Mouse (Mus musculus): ENCODE measurements around the gene Epor. TPM values are rescaled to one million over a fixed set of nuclear protein-coding genes. Genes with fewer than 3 reads are reported as not detected.

Gene Epor
- polyA plus RNA-seq, 1 experiment from 2014 or later = 6.4 TPM

DNA sequence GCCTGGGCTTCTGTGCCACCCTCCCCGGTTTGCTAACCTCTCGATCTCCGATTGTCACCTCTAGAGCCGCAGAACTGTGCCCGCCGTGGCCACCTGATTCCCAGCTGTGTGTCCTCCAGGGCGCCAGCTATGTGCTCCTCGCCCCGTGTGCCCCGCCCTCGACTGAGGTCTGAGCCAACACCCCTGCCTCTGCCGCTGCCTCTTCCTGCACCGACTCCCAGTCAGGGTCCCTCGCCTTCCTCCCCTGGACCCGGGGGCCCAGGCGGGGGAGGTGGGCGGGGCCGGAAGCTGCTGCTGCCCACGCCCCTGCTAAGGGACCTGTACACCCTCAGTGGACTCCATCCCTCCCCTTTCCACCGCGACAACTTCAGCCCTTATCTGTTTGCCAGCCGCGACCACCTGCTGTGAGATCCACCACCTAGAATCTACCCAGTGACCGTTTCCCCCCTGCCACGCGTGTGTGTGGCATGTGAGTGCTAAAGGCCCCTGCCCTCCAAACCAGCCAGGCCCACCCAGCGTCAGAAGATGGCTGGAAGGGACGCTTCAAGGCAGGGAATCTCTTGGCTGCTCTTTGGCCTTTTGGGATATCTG lies 15.7 kb downstream of the Epor start:
- Histone ChIP-seq H3K27me3 (replicated peaks; ENCODE audit: control insufficient read depth, insufficient read depth, low read length) (peaks cover 6% of the 10 kb centered on the region; the same call in 1 of the 2 replicates), H3K4me2 (ENCODE audit: low read depth, low read length) (no peak overlapping the region), H3K27ac (ENCODE audit: low read length) (no peak overlapping the region), H3K9me3 (ENCODE audit: control insufficient read depth, low read length) (no peaks in the 10 kb centered on the region), H3K4me3 (ENCODE audit: low read length) (no peak overlapping the region), H3K4me1 (ENCODE audit: control insufficient read depth, insufficient read depth, low read length) (no peaks in the 10 kb centered on the region), H3K36me3 (ENCODE audit: control insufficient read depth, insufficient read depth, low read length) (no peaks in the 10 kb centered on the region), H3K9ac (ENCODE audit: low read depth, low read length) (no peak overlapping the region)
- ATAC-seq = peak; percentile 39; the same call in 1 of the 2 replicates
- 8% methylated on average over 26 of the region's 28 CpGs for WGBS

DNA sequence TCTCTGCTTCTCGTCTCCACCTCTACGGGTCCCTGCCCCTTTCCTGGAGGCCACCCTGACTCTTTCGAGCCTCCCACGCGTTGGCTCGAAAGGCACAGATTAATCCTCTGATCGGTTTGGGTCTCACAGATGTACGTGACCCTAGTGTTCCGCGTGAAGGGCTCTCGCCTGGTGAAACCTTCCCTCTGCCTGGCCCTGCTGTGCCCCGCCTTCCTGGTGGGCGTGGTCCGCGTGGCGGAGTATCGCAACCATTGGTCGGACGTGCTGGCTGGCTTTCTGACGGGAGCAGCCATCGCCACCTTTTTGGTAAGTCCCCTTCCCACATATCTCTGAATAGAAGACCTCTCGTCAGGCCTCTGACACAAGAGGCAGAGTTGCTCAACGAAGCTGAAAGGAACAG lies 19.0 kb downstream of the Epor start:
- ATAC-seq = no peak
- no peak overlapping the region for H3K4me2 ChIP-seq (ENCODE audit: low read depth, low read length)
- 17% methylated on average over 23 of the region's 23 CpGs for WGBS

GRCm38 (mm10) chr9:21943638-21944037 lies 19.7 kb downstream of the Epor start:
- ATAC-seq = no peak
- 48% methylated on average over 12 of the region's 12 CpGs for WGBS
- no peak overlapping the region for H3K4me3 ChIP-seq (ENCODE audit: low read length)
- H3K9ac ChIP-seq (ENCODE audit: low read depth, low read length) = no peak overlapping the region
- no peak overlapping the region for H3K27ac ChIP-seq (ENCODE audit: low read length)
- H3K4me2 ChIP-seq (ENCODE audit: low read depth, low read length) = no peak overlapping the region
- H3K4me1 ChIP-seq (ENCODE audit: control insufficient read depth, insufficient read depth, low read length) = no peaks in the 10 kb centered on the region
- H3K9me3 ChIP-seq (ENCODE audit: control insufficient read depth, low read length) = no peaks in the 10 kb centered on the region
- H3K27me3 ChIP-seq (replicated peaks; ENCODE audit: control insufficient read depth, insufficient read depth, low read length) = peaks cover 4% of the 10 kb centered on the region; the same call in 1 of the 2 replicates
- H3K36me3 ChIP-seq (ENCODE audit: control insufficient read depth, insufficient read depth, low read length) = no peaks in the 10 kb centered on the region

More for the DNA sequence above, 19.0 kb downstream of the Epor start:
- H3K27me3 ChIP-seq (replicated peaks; ENCODE audit: control insufficient read depth, insufficient read depth, low read length) = peaks cover 4% of the 10 kb centered on the region; the same call in 1 of the 2 replicates
- no peak overlapping the region for H3K27ac ChIP-seq (ENCODE audit: low read length)
- no peak overlapping the region for H3K4me3 ChIP-seq (ENCODE audit: low read length)
- H3K9me3 ChIP-seq (ENCODE audit: control insufficient read depth, low read length) = no peaks in the 10 kb centered on the region
- no peaks in the 10 kb centered on the region for H3K4me1 ChIP-seq (ENCODE audit: control insufficient read depth, insufficient read depth, low read length)
- H3K36me3 ChIP-seq (ENCODE audit: control insufficient read depth, insufficient read depth, low read length) = no peaks in the 10 kb centered on the region
- no peak overlapping the region for H3K9ac ChIP-seq (ENCODE audit: low read depth, low read length)

DNA sequence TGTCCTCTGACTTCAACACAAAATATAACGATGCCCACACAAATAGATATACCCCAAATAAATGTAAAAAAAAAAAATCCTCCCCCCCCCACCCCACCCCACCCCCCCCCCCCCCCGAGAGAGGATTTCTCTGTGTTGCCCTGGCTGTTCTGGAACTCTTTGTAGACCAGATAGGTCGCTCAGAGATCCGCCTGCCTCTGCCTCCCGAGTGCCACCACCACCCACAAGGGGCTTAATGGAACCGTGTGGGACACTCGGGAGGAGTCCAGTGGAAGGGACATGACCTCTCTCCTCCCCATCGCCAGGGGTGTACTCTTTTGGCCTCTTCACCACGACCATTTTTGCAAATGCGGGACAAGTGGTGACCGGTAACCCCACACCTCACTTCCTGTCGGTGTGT lies 20.3 kb downstream of the Epor start:
- Histone ChIP-seq H3K4me1 (ENCODE audit: control insufficient read depth, insufficient read depth, low read length) (no peaks in the 10 kb centered on the region), H3K27me3 (replicated peaks; ENCODE audit: control insufficient read depth, insufficient read depth, low read length) (peaks cover 4% of the 10 kb centered on the region; the same call in 1 of the 2 replicates), H3K9ac (ENCODE audit: low read depth, low read length) (no peak overlapping the region), H3K4me2 (ENCODE audit: low read depth, low read length) (no peak overlapping the region), H3K36me3 (ENCODE audit: control insufficient read depth, insufficient read depth, low read length) (no peaks in the 10 kb centered on the region), H3K27ac (ENCODE audit: low read length) (no peak overlapping the region), H3K4me3 (ENCODE audit: low read length) (no peak overlapping the region), H3K9me3 (ENCODE audit: control insufficient read depth, low read length) (no peaks in the 10 kb centered on the region)
- no peak for ATAC-seq
- 68% methylated on average over 12 of the region's 12 CpGs for WGBS

DNA sequence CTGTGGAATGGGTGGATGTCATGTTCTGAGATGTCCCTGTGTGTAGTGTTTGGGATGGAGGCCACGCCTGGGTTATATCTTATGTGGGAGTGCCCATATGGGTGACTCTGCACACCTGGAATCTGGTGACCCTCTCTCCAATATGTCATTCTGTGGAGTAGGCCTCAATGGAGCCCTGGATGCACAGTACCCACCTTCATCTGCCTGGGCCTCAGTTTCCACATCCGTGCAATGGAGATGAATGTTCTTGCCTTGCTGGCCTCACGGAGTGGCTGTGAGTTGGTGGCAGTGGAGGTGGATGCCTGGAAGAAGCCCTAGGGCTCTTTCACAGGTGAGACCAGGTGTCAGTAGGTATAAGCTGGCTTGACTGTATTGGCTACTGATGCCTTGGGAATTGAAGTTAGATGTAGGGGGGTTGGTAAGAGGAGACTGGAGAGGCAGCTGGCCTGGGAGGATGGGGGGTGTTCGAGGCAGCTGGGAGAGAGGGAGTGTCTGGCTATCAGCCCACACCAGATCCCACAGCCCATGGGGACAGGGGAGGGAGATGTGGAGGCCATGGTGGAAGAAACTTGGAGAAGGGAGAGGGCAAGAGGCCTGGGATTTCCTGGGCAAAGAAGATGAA lies 25.0 kb downstream of the Epor start:
- Histone ChIP-seq H3K27ac (ENCODE audit: low read length) (no peak overlapping the region), H3K36me3 (ENCODE audit: control insufficient read depth, insufficient read depth, low read length) (no peaks in the 10 kb centered on the region), H3K4me2 (ENCODE audit: low read depth, low read length) (no peak overlapping the region), H3K4me3 (ENCODE audit: low read length) (no peak overlapping the region), H3K4me1 (ENCODE audit: control insufficient read depth, insufficient read depth, low read length) (peaks cover 5% of the 10 kb centered on the region; the same call in 1 of the 2 replicates), H3K27me3 (replicated peaks; ENCODE audit: control insufficient read depth, insufficient read depth, low read length) (no peaks in the 10 kb centered on the region), H3K9ac (ENCODE audit: low read depth, low read length) (no peak overlapping the region), H3K9me3 (ENCODE audit: control insufficient read depth, low read length) (no peaks in the 10 kb centered on the region)
- WGBS = 79% methylated on average over 4 of the region's 4 CpGs
- no peak for ATAC-seq

DNA sequence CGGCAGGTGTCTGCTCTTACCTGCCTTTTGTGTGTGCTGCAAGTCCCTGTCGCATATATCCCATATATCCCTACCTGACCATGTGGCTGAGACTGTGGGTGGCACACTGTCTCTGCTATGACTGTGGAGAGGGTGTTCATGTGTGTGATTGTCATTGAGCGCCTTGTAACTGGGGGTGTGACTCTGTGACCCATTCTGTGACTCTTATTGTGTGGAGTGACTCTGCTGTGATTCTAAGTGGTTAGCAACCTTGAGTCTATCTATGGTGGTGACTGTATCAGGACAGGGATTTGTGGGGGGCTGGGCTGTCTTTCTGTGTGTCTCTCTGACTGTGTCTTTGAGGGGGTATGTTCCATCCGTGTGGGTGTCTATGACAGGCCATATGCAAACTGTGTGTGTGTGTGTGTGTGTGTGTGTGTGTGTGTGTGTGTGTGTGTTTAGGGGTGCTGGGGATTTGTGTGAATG lies 25.6 kb downstream of the Epor start:
- Histone ChIP-seq H3K27me3 (replicated peaks; ENCODE audit: control insufficient read depth, insufficient read depth, low read length) (no peaks in the 10 kb centered on the region), H3K4me1 (ENCODE audit: control insufficient read depth, insufficient read depth, low read length) (peaks cover 5% of the 10 kb centered on the region; the same call in 1 of the 2 replicates), H3K36me3 (ENCODE audit: control insufficient read depth, insufficient read depth, low read length) (no peaks in the 10 kb centered on the region), H3K9me3 (ENCODE audit: control insufficient read depth, low read length) (no peaks in the 10 kb centered on the region), H3K4me2 (ENCODE audit: low read depth, low read length) (no peak overlapping the region), H3K4me3 (ENCODE audit: low read length) (peak overlapping the region; percentile 53; the same call in 1 of the 2 replicates), H3K27ac (ENCODE audit: low read length) (no peak overlapping the region), H3K9ac (ENCODE audit: low read depth, low read length) (no peak overlapping the region)
- 80% methylated on average over 4 of the region's 4 CpGs for WGBS
- ATAC-seq = no peak

DNA sequence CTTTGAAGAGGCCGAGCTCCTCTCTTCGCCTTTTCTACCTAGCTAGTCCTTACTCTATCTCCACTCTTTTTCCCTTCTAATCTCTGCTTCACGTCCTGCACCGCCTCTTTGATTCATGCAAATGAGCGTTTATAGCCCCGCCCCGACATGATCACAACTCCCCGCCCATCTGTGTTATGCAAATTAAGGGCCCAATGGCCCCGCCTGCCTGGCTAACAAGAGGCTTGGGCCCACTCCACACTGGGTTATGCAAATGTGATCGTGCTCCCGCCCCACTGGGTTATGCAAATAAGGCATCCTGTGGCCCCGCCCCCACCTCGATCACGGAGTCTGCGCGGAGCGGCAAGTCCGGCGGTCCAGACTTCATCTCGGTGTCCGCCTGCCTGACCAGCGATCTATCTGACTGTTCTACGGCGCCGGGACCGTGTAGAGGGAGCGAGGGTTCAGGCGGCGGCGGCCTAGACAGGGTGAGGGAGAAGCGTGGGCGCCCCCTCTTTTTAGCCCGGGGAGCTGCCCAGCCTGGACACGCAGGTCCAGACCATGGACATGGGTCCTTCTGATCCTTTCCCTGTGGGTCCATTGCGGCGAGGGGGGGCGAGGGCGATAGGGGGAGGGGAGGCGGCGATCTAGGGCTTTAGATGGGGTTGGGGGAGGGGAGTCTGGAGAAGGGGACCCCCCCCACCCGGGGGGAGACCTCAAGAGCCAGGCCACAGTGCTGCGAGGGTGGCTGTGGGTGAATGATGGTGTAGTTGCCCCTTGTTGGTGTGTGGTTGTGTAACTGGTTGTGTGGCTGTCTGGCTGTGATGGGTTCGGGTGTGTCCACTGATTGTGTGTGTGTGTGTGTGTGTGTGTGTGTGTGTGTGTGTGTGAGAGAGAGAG lies 26.4 kb downstream of the Epor start, which contains the start of gene Plppr2:
Gene Plppr2 (plus strand): TSS at position 342 of the 879 bp plus-strand sequence.
- 1% methylated on average over 42 of the region's 43 CpGs for WGBS
- 0 out of 2 replicates have a peak within 1 kb of the TSS, but pooled peaks have one; percentile 29 for H3K27ac ChIP-seq (ENCODE audit: low read length)

GRCm38 (mm10) chr9:21935466-21936131 lies 27.7 kb downstream of the Epor start:
- 86% methylated on average over 7 of the region's 7 CpGs for WGBS
- no peak overlapping the region for H3K4me3 ChIP-seq (ENCODE audit: low read length)
- peaks cover 5% of the 10 kb centered on the region; the same call in 1 of the 2 replicates for H3K4me1 ChIP-seq (ENCODE audit: control insufficient read depth, insufficient read depth, low read length)
- H3K36me3 ChIP-seq (ENCODE audit: control insufficient read depth, insufficient read depth, low read length) = no peaks in the 10 kb centered on the region
- no peak for ATAC-seq
- no peak overlapping the region for H3K27ac ChIP-seq (ENCODE audit: low read length)
- H3K9ac ChIP-seq (ENCODE audit: low read depth, low read length) = no peak overlapping the region
- H3K4me2 ChIP-seq (ENCODE audit: low read depth, low read length) = no peak overlapping the region
- H3K9me3 ChIP-seq (ENCODE audit: control insufficient read depth, low read length) = no peaks in the 10 kb centered on the region
- H3K27me3 ChIP-seq (replicated peaks; ENCODE audit: control insufficient read depth, insufficient read depth, low read length) = no peaks in the 10 kb centered on the region

More for the DNA sequence above, 26.4 kb downstream of the Epor start, which contains the start of gene Plppr2:
- no peaks in the 10 kb centered on the region for H3K36me3 ChIP-seq (ENCODE audit: control insufficient read depth, insufficient read depth, low read length)
- peak within 1 kb of the TSS; percentile 74 for H3K4me2 ChIP-seq (ENCODE audit: low read depth, low read length)
- peak; percentile 99 for ATAC-seq
- H3K4me3 ChIP-seq (ENCODE audit: low read length) = peak within 1 kb of the TSS; percentile 53
- no peaks in the 10 kb centered on the region for H3K27me3 ChIP-seq (replicated peaks; ENCODE audit: control insufficient read depth, insufficient read depth, low read length)
- H3K4me1 ChIP-seq (ENCODE audit: control insufficient read depth, insufficient read depth, low read length) = peaks cover 5% of the 10 kb centered on the region; the same call in 1 of the 2 replicates
- peak within 1 kb of the TSS; percentile 63 for H3K9ac ChIP-seq (ENCODE audit: low read depth, low read length)
- no peaks in the 10 kb centered on the region for H3K9me3 ChIP-seq (ENCODE audit: control insufficient read depth, low read length)
